Mouse (Mus musculus) spleen, adult 2 months (tissue): ENCODE results near the gene Slc22a5. TPM values are rescaled to one million over a fixed set of nuclear protein-coding genes. Genes with fewer than 3 reads are reported as not detected.
"Not testable (repeated sequence)": the region's sequence is repeated elsewhere in the genome, so short reads cannot be mapped to it uniquely, and the experiment has no call there.

ENCODE experiments used
- DNase-seq, 2 experiments: peaks; one replicate each; pipeline versions ENCODE4 v3.0.0 to v3.0.0-alpha.2; 2012 to 2021; ENCODE audit warnings: low spot score in 2 of 2, low read depth in 1 of 2
- H3K27ac ChIP-seq: fragments of 200-500 bp; 2 replicates; pipeline ENCODE4 v1.5.1; 2012; ENCODE audit warnings: low read length, inconsistent platforms; ENCODE audit not compliant: insufficient read depth
- H3K27me3 ChIP-seq: fragments of 200-500 bp; 2 replicates; pipeline ENCODE4 v1.6.1; 2012; ENCODE audit warnings: mild to moderate bottlenecking, moderate library complexity, low read length, inconsistent platforms; ENCODE audit not compliant: control insufficient read depth, insufficient read depth
- H3K36me3 ChIP-seq: fragments of 200-500 bp; 2 replicates; pipeline ENCODE4 v1.6.1; 2012; ENCODE audit warnings: mild to moderate bottlenecking, low read length, inconsistent platforms; ENCODE audit not compliant: control insufficient read depth, insufficient read depth
- H3K4me1 ChIP-seq: fragments of 200-500 bp; 2 replicates; pipeline ENCODE4 v1.6.1; 2011; ENCODE audit warnings: inconsistent platforms; ENCODE audit not compliant: control insufficient read depth, insufficient read depth, insufficient read length
- H3K4me3 ChIP-seq: fragments of 200-500 bp; 2 replicates; pipeline ENCODE4 v1.5.1; 2011; ENCODE audit warnings: mild to moderate bottlenecking, inconsistent platforms; ENCODE audit not compliant: insufficient read depth, insufficient read length; ENCODE audit errors: extremely low read depth
- CTCF ChIP-seq: fragments of 200-500 bp; IDR thresholded peaks from 2 replicates; pipeline ENCODE4 v1.5.1; 2011; ENCODE audit warnings: mild to moderate bottlenecking, inconsistent platforms; ENCODE audit not compliant: insufficient read depth, insufficient read length, insufficient replicate concordance; ENCODE audit errors: extremely low read depth
- POLR2A ChIP-seq: fragments of 200-500 bp; IDR thresholded peaks from 2 replicates; pipeline ENCODE4 v1.6.1; 2011; ENCODE audit warnings: low read depth, low read length, inconsistent platforms
- WGBS: fragments of 180-500 bp; shearing (Covaris S2); methylation state at CpG from one replicate; pipeline ENCODE4 v1.1.7; 2018; 5-methylcytosine and 5-hydroxymethylcytosine counted together
- polyA plus RNA-seq: library from polyadenylated mRNA; depleted of rRNA; stranded (reverse); fragments of >200 nt; gene quantifications from 2 replicates; pipeline ENCODE4 v1.2.3, GENCODE M21; 2012

Slc22a5 gene
- polyA plus RNA-seq, 1 experiment, result 10.3 TPM

GRCm38 (mm10) chr11:53889091-53889645 is 2.3 kb downstream of the Slc22a5 start:
- DNase-seq, result no peak
- H3K27me3 ChIP-seq, result no peaks in the 10 kb centered on the region
- no peak overlapping the region for H3K4me3 ChIP-seq
- no peak for TF ChIP-seq POLR2A
- WGBS, result 80% methylated on average over 4 of the region's 4 CpGs
- H3K36me3 ChIP-seq, result no peaks in the 10 kb centered on the region; the same call in 1 of the 2 replicates
- peaks cover 7% of the 10 kb centered on the region; the same call in 1 of the 2 replicates for H3K4me1 ChIP-seq
- no peak overlapping the region for H3K27ac ChIP-seq

- DNase-seq, result no peak
- H3K36me3 ChIP-seq, result no peaks in the 10 kb centered on the region; the same call in 1 of the 2 replicates
- no peaks in the 10 kb centered on the region for H3K27me3 ChIP-seq
- H3K27ac ChIP-seq, result no peak overlapping the region
- H3K4me1 ChIP-seq, result peaks cover 7% of the 10 kb centered on the region; the same call in 1 of the 2 replicates
- TF ChIP-seq CTCF, result no peak
- no peak for TF ChIP-seq POLR2A
- H3K4me3 ChIP-seq, result no peak overlapping the region
- WGBS, result 93% methylated on average over 4 of the region's 4 CpGs
These were observed 3.2 kb downstream of the Slc22a5 start for GRCm38 (mm10) chr11:53888242-53888641.

GRCm38 (mm10) chr11:53883287-53883686 is 8.2 kb downstream of the Slc22a5 start:
- 84% methylated on average over 2 of the region's 2 CpGs for WGBS
- Histone ChIP-seq H3K27me3 (no peaks in the 10 kb centered on the region), H3K27ac (no peak overlapping the region), H3K4me1 (no peaks in the 10 kb centered on the region; the same call in 1 of the 2 replicates), H3K36me3 (peaks cover 4% of the 10 kb centered on the region; the same call in 1 of the 2 replicates), H3K4me3 (no peak overlapping the region)
- TF ChIP-seq CTCF (no peak), POLR2A (no peak)
- DNase-seq, result no peak

- not testable (repeated sequence) for H3K4me1 ChIP-seq, H3K27me3 ChIP-seq, H3K27ac ChIP-seq, H3K36me3 ChIP-seq, H3K4me3 ChIP-seq, DNase-seq
- WGBS, result 88% methylated on average over 5 of the region's 5 CpGs
These were observed 13.4 kb downstream of the Slc22a5 start for GRCm38 (mm10) chr11:53878096-53878495.

GRCm38 (mm10) chr11:53876488-53876887 is 15.0 kb downstream of the Slc22a5 start:
- Histone ChIP-seq H3K4me1 (no peaks in the 10 kb centered on the region), H3K4me3 (no peak overlapping the region), H3K36me3 (peaks cover 7% of the 10 kb centered on the region), H3K27me3 (no peaks in the 10 kb centered on the region), H3K27ac (no peak overlapping the region)
- TF ChIP-seq CTCF (no peak), POLR2A (no peak)
- WGBS, result 93% methylated on average over 4 of the region's 4 CpGs
- DNase-seq, result no peak

GRCm38 (mm10) chr11:53874706-53875105 is 16.8 kb downstream of the Slc22a5 start:
- no peak for TF ChIP-seq POLR2A
- TF ChIP-seq CTCF, result no peak
- H3K4me3 ChIP-seq, result no peak overlapping the region
- DNase-seq, result no peak
- H3K4me1 ChIP-seq, result no peaks in the 10 kb centered on the region
- 81% methylated on average over 4 of the region's 4 CpGs for WGBS
- no peak overlapping the region for H3K27ac ChIP-seq
- peaks cover 10% of the 10 kb centered on the region for H3K36me3 ChIP-seq
- no peaks in the 10 kb centered on the region for H3K27me3 ChIP-seq

- not testable (repeated sequence) for H3K4me1 ChIP-seq, H3K27ac ChIP-seq, H3K27me3 ChIP-seq, H3K36me3 ChIP-seq, H3K4me3 ChIP-seq, DNase-seq
- WGBS, result 91% methylated on average over 5 of the region's 5 CpGs
These were observed 17.4 kb downstream of the Slc22a5 start for GRCm38 (mm10) chr11:53873909-53874704.
